Mouse (Mus musculus): Measurements from ENCODE around the gene Tbx10.

DNA sequence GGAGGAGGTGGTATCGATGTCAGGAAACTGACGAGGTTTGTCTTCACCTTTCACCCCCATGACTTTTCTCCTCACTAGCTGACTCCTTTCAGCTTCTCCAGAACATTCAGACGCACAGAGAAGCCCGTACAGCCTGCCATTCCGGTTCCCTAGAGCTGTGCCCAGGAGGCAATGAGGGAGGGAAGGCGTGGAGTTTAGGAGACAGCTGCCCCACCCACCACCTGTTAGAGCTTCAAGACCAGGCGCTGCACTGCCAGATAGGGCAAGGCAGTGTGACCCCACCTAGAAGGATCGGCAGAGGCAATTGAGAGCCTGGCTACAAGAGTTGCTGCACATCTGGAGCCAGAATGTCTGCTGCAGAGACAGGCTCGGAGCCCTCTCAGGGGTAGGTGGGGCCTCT, 20.3 kb upstream of the Tbx10 start, which contains the start of gene Aldh3b2:
- TF ChIP-seq CTCF (IDR thresholded peaks at IDR 0.05; ENCODE audit: low read depth) = no peak
- TF ChIP-seq EP300 (optimal IDR thresholded peaks at IDR 0.05) = peak; percentile 92

Data from stomach, postnatal 0 days (tissue).